Mouse (Mus musculus) ES-E14 (cell line): Measurements from ENCODE around the gene Tbc1d10c. TPM values are rescaled to one million over a fixed set of nuclear protein-coding genes. Genes with fewer than 3 reads are reported as not detected.

Source experiments
- DNase-seq: peaks from one replicate; pipeline ENCODE4 v3.0.0-alpha.2; 2013; ENCODE audit warnings: low read depth, low spot score
- H3K27ac ChIP-seq: 2 replicates; pipeline ENCODE4 v1.5.1; 2012; ENCODE audit warnings: low read depth, mild to moderate bottlenecking, low read length, moderate library complexity, mixed read lengths; ENCODE audit not compliant: poor library complexity, insufficient read depth, severe bottlenecking
- H3K36me3 ChIP-seq: 2 replicates; pipeline ENCODE4 v1.6.1; 2012; ENCODE audit warnings: mild to moderate bottlenecking, low read length, moderate library complexity, mixed read lengths; ENCODE audit not compliant: control insufficient read depth, poor library complexity, insufficient read depth, severe bottlenecking
- H3K4me1 ChIP-seq, 2 experiments: fragments of 150-350 bp in 1 of 2; sonication (generic) in 1 of 2; 2 replicates each; pipeline ENCODE4 v1.6.1; 2012; ENCODE audit warnings: low read length in 2 of 2, mild to moderate bottlenecking in 1 of 2, mixed read lengths in 1 of 2; ENCODE audit not compliant: control insufficient read depth in 2 of 2, insufficient read depth in 2 of 2, poor library complexity in 1 of 2
- H3K4me3 ChIP-seq, 2 experiments: fragments of 150-350 bp in 1 of 2; sonication (generic) in 1 of 2; 2 replicates each; pipeline ENCODE4 v1.5.1; 2012; ENCODE audit warnings: low read length in 2 of 2, low read depth in 1 of 2, mild to moderate bottlenecking in 1 of 2, mixed read lengths in 1 of 2; ENCODE audit not compliant: insufficient read depth in 1 of 2, poor library complexity in 1 of 2, severe bottlenecking in 1 of 2
- H3K9ac ChIP-seq: 2 replicates; pipeline ENCODE4 v1.6.1; 2012; ENCODE audit warnings: low read depth, mild to moderate bottlenecking, low read length, mixed read lengths; ENCODE audit not compliant: poor library complexity, insufficient read depth, severe bottlenecking
- H3K9me3 ChIP-seq: fragments of 150-350 bp; sonication (generic); 2 replicates; pipeline ENCODE4 v1.6.1; 2012; ENCODE audit warnings: low read depth, mild to moderate bottlenecking, low read length; ENCODE audit not compliant: control insufficient read depth, insufficient read depth
- CHD2 ChIP-seq: IDR thresholded peaks from 2 replicates; pipeline ENCODE4 v1.6.1; 2014; ENCODE audit warnings: mild to moderate bottlenecking, low read depth, low read length, inconsistent platforms
- HCFC1 ChIP-seq: IDR thresholded peaks from 2 replicates; pipeline ENCODE4 v1.6.1; 2012; ENCODE audit warnings: low read length, inconsistent platforms, borderline replicate concordance; ENCODE audit not compliant: insufficient read depth
- MAFK ChIP-seq: IDR thresholded peaks from 2 replicates; pipeline ENCODE4 v1.6.1; 2014; ENCODE audit warnings: mild to moderate bottlenecking, low read depth, low read length, inconsistent platforms; ENCODE audit not compliant: insufficient read depth
- ZC3H11A ChIP-seq: IDR thresholded peaks from 2 replicates; pipeline ENCODE4 v1.6.1; 2012; ENCODE audit warnings: low read depth, mild to moderate bottlenecking, inconsistent platforms, low read length, borderline replicate concordance
- ZNF384 ChIP-seq: IDR thresholded peaks from 2 replicates; pipeline ENCODE4 v1.6.1; 2012; ENCODE audit warnings: low read depth, low read length, inconsistent platforms
- in situ Hi-C, 2 experiments: fragments of 600-800 bp; cut with MboI; formaldehyde crosslinking; loops; one replicate each; pipeline ENCODE4 v1.15.1; 2025; ENCODE audit warnings: low sequenced_read_pairs in 2 of 2, inconsistent platforms in 1 of 2; ENCODE audit not compliant: unreplicated experiment in 2 of 2
- total RNA-seq: library from RNA; depleted of rRNA; stranded (reverse); fragments of 300-350 nt; gene quantifications from 2 replicates; pipeline ENCODE4 v1.2.3, GENCODE M21; 2012

Gene Tbc1d10c
- total RNA-seq, 1 experiment = 2.9 TPM

DNA sequence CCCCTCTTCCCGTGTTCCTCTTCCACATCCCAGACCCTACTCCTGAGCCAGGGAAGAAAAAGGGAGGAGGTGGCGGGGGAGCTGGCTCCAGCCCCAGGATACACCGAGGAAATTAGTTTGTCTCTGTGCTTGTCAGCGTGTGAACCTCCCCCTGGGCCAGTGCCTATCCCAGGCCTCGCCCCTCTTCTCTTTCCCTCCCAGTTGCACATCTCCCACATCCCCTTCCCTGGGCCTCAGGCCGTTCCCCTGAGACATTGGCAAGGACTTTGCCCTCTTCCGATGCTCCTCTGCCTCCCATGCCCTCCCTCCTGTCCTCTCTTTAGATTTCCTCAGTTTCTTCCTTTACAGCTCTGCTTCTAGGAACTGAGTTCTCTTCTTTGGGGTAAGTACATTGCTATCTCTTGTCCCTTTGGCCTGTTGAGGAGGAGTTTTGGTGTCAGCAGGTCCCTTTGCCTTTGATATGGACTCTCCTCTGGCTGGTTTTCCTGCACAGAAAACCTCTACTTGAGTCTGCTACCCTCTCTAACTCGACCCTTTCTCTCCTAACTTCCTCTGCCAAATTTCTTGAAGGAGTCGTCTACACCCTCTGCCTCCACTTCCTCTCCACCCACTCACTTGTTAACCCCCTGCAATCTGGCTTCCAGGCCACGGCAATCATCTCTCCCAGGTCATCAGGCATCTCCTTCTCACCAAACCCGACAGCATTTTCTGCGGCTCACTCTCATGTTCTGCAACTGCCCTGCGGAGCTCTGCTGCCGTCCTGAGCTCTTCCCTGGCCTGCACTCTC lies 30.1 kb upstream of the Tbc1d10c start:
- H3K27ac ChIP-seq = no peak overlapping the region

DNA sequence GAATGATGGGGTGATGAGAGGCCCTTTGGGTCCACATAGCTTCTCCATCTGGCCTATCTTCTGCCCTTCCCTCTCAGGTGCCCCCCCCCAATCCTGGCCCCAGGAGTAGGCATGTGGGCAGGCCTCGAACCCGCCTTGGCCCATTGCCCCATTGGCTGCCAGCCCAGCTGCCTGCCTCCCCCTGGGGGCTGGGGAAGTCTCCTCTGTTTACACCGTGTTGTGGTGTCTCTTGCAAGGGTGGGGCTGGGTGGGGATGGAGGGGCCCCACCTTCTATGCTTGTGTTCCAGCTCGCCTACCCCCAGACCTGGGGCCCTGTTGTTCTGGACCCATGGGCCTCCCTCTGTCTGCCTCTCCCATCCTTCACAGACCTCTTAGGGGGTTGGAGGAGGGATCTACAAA lies 29.3 kb upstream of the Tbc1d10c start:
- TF ChIP-seq MAFK = no peak
- TF ChIP-seq ZNF384 = no peak
- TF ChIP-seq HCFC1 = no peak
- no peak for TF ChIP-seq ZC3H11A
- TF ChIP-seq CHD2 = no peak
- no peaks in the 10 kb centered on the region for H3K9me3 ChIP-seq
- H3K27ac ChIP-seq = no peak overlapping the region
- in situ Hi-C loops = no loop called here
- H3K4me3 ChIP-seq = no peak overlapping the region
- DNase-seq = no peak
- no peaks in the 10 kb centered on the region for H3K36me3 ChIP-seq
- no peak overlapping the region for H3K9ac ChIP-seq
- peaks cover 0 to 8% of the 10 kb centered on the region in 2 experiments; a peak in 3 of 4 replicates for H3K4me1 ChIP-seq

More for the DNA sequence above, 30.1 kb upstream of the Tbc1d10c start:
- H3K4me1 ChIP-seq = peaks cover 0 to 8% of the 10 kb centered on the region in 2 experiments; a peak in 3 of 4 replicates
- DNase-seq = no peak
- H3K36me3 ChIP-seq = no peaks in the 10 kb centered on the region
- H3K9me3 ChIP-seq = no peaks in the 10 kb centered on the region
- TF ChIP-seq ZC3H11A (no peak), MAFK (no peak), HCFC1 (no peak), CHD2 (no peak), ZNF384 (no peak)
- H3K4me3 ChIP-seq = no peak overlapping the region
- H3K9ac ChIP-seq = no peak overlapping the region
- in situ Hi-C loops = no loop called here

DNA sequence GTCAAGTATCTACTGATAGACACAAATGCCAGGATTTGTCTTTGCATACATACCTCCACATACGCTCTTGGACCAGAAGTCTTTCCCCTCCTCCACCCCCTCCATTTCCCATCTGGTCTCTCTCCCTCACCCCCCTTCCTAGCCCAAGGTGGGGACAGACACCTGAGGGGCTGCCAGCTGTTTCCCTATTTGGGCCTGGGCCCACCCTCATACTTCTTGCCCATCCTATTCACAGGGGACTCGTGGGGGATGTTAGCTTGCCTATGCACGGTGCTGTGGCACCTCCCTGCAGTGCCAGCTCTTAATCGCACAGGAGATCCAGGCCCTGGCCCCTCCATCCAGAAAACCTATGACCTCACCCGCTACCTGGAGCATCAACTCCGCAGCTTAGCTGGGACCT lies 28.9 kb upstream of the Tbc1d10c start:
- no peaks in the 10 kb centered on the region for H3K9me3 ChIP-seq
- in situ Hi-C loops = no loop called here
- no peak for DNase-seq
- TF ChIP-seq ZNF384 = no peak
- TF ChIP-seq CHD2 = no peak
- H3K4me3 ChIP-seq = no peak overlapping the region
- H3K9ac ChIP-seq = no peak overlapping the region
- peaks cover 0 to 8% of the 10 kb centered on the region in 2 experiments; a peak in 3 of 4 replicates for H3K4me1 ChIP-seq
- H3K36me3 ChIP-seq = no peaks in the 10 kb centered on the region
- no peak overlapping the region for H3K27ac ChIP-seq

DNA sequence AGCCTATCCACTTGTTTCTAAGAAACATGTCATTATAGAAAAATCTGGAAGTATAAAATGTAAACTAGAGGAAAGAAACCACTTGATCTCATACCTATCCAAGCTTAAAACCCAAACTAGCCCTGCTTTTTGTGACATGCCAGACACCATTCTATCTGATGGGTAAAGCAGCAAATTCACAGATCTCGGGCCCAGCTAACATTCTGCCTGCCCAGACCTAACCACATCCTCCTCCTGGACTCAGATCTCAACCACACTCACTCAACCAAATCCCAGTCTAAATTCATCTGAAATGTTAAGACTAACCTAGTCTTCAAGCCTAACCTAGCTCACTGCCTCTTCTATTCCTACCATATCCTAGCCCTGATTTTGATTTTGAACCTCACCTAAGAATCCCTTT lies 27.7 kb upstream of the Tbc1d10c start:
- peaks cover 0 to 11% of the 10 kb centered on the region in 2 experiments; a peak in 3 of 4 replicates for H3K4me1 ChIP-seq
- H3K4me3 ChIP-seq = no peak overlapping the region
- H3K9me3 ChIP-seq = no peaks in the 10 kb centered on the region
- no peak for DNase-seq
- H3K27ac ChIP-seq = no peak overlapping the region
- no peak overlapping the region for H3K9ac ChIP-seq
- no peak for TF ChIP-seq MAFK
- TF ChIP-seq CHD2 = no peak
- no peak for TF ChIP-seq ZNF384
- no peak for TF ChIP-seq HCFC1
- TF ChIP-seq ZC3H11A = no peak
- in situ Hi-C loops = no loop called here
- no peaks in the 10 kb centered on the region for H3K36me3 ChIP-seq

DNA sequence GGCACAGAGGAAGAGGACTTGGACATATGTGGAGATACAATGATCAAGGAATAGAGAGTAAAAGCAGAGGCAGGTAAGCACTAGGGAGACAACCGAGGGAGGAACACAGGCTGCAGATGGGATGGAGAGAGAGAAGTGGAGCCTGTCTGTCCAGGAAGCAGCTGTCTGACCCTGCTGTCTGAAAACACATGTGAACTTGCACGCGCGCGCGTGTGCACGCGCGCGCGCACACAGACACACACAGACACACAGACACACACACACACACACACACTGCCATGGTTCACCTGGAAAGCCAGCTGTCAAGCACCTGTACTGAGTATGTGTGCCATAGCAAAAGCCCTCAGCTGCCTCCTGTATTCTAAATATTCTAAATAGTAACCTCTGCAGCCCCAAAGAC lies 27.2 kb upstream of the Tbc1d10c start:
- in situ Hi-C loops = no loop called here
- Histone ChIP-seq H3K4me1 (peaks cover 0 to 11% of the 10 kb centered on the region in 2 experiments; a peak in 3 of 4 replicates), H3K27ac (no peak overlapping the region), H3K36me3 (no peaks in the 10 kb centered on the region), H3K9me3 (no peaks in the 10 kb centered on the region), H3K4me3 (no peak overlapping the region), H3K9ac (no peak overlapping the region)
- no peak for DNase-seq
- TF ChIP-seq HCFC1 (no peak), MAFK (no peak), ZNF384 (no peak), ZC3H11A (no peak), CHD2 (no peak)
